Mouse (Mus musculus): ENCODE data around the gene Appbp2. TPM values are rescaled to one million over a fixed set of nuclear protein-coding genes. Genes with fewer than 3 reads are reported as not detected.

The Appbp2 gene
- polyA plus RNA-seq (2016; fragmentation: Nextera tagmentation; extraction: Ambion mirVana), result 50.3 and 50.7 TPM in 2 replicates

DNA sequence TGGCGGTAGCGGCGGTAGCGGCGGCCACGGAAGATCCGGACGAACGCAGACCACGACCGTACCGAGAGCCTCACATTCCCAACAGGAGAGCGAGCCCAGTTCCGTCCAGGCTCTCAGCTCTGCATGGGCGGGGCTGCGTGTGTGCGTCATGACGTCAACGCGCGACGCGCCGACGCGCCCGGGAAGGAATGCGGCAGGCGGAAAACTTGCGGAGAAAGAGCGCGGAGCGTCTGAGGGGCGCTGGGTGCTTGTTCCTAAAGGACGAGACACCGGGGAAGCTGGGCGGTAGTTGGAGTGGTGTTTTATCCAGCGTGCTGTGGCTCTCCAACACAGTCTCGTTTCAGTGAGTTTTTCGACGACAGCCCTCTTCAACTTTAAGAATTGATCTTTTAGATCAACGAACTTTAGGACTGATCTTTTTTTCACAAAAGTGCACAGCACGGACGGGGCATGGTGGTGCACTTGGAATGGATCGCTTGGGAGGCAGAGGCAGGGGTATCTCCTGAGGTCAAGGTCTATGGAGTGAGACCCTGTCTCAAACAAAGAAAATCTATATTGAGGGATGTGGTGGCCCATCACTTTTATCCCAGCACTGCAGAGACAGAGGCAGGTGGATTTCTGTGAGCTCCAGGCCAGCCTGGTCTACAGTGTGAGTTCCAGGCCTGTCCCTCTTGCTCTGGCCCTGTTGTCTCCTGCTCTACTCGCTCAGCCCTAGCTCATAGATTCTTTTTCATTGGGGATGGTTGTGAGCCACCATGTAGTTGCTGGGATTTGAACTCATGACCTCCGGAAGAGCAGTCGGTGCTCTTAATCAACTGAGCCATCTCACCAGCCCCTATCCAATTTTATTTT, at the start of gene Appbp2:
Gene Appbp2 (minus strand): TSS at position 141 of the 852 bp plus-strand sequence.
- Histone ChIP-seq H3K27me3 (replicated peaks) (no peaks in the 10 kb centered on the region), H3K9ac (peak within 1 kb of the TSS; percentile 96), H3K4me2 (peak within 1 kb of the TSS; percentile 63), H3K4me1 (replicated peaks) (peaks cover 5% of the 10 kb centered on the region; the same call in 1 of the 2 replicates), H3K27ac (ENCODE audit: poor library complexity, severe bottlenecking) (peak within 1 kb of the TSS; percentile 100), H3K4me3 (peak within 1 kb of the TSS; percentile 99), H3K9me3 (replicated peaks) (no peaks in the 10 kb centered on the region), H3K36me3 (peaks cover 13% of the 10 kb centered on the region)
- 5% methylated on average over 48 of the region's 48 CpGs for WGBS
- ATAC-seq (ENCODE audit: insufficient number of reproducible peaks, low FRiP score), result peak; percentile 95

DNA sequence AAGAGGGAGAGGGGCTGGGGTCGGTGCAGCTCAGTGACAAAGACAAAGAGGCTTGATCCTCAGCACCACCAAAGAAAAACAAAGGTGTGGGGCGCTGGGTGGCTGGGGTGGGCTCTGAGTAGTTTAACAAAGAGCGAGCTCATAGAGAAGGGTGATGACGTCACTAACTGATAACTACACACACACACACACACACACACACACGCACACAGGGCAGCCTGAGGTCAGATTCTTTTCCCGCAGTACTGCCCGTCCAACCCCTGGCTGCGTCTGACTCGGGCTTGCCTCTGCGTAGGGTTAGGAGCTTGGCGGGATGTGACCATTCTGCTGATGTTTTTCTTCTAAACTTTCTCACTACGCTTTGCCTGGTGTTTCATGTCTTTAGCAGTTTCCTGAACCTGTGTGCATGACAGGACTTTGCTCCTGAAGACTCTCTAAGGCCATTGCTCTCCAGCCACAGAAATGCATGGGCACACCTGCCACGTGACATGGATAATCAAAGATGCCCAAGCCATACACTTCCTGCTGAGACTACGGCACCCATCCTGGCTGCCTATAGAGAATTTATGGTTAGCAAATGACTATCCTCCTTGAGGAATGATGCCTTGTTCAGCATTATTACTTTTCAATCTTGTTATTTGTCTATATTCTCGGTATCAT, 46.4 kb upstream of the Appbp2 start:
- Histone ChIP-seq H3K4me3 (no peak overlapping the region), H3K27ac (ENCODE audit: poor library complexity, severe bottlenecking) (no peak overlapping the region), H3K4me1 (replicated peaks) (peaks cover 15% of the 10 kb centered on the region; the same call in 1 of the 2 replicates), H3K4me2 (no peak overlapping the region), H3K9me3 (replicated peaks) (no peaks in the 10 kb centered on the region), H3K36me3 (no peaks in the 10 kb centered on the region), H3K27me3 (replicated peaks) (no peaks in the 10 kb centered on the region), H3K9ac (no peak overlapping the region)
- 51% methylated on average over 15 of the region's 15 CpGs for WGBS
- ATAC-seq (ENCODE audit: insufficient number of reproducible peaks, low FRiP score), result no peak; the same call in 1 of the 2 replicates

DNA sequence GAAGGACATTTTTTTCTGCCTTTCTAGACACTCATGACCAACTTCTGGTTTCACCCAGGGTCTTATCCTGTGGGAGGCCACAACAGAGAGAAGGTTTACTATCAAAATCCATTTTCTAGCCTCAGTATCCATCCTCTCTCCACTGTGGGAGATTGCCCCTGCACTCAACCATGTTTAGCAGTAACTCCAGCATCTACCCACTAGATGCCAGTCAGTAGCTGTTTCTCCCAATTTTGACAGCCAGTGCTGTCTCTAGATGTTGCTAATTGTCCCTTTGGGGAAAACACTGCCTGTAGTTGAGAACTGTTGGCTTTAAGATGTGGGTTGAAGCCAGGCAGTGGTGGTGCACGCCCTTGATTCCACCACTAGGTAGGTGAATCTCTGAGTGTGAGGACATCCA, 43.2 kb upstream of the Appbp2 start:
- Histone ChIP-seq H3K36me3 (no peaks in the 10 kb centered on the region), H3K27ac (ENCODE audit: poor library complexity, severe bottlenecking) (no peak overlapping the region), H3K4me2 (no peak overlapping the region), H3K9me3 (replicated peaks) (no peaks in the 10 kb centered on the region), H3K4me1 (replicated peaks) (peaks cover 15% of the 10 kb centered on the region; the same call in 1 of the 2 replicates), H3K4me3 (no peak overlapping the region), H3K9ac (no peak overlapping the region), H3K27me3 (replicated peaks) (no peaks in the 10 kb centered on the region)
- no peak for ATAC-seq (ENCODE audit: insufficient number of reproducible peaks, low FRiP score)
- 56% methylated on average over 1 of the region's 1 CpGs for WGBS

DNA sequence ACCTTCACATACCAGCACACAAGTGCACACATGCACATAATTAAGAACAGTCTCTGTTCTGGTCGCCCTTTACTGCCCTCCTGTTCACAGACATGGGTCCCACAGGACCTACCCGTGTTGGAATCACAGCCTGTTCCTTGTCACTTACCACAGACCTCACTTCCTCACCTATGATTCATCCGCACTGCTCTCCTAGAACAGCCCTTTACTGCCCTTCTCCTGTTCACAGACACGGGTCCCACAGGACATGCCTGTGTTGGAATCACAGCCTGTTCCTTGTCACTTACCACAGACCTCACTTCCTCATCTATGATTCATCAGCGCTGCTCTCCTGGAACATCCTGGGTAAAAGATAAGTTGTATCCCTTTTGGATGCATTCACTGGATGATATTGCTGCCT, 42.7 kb upstream of the Appbp2 start:
- no peak for ATAC-seq (ENCODE audit: insufficient number of reproducible peaks, low FRiP score)
- peaks cover 15% of the 10 kb centered on the region; the same call in 1 of the 2 replicates for H3K4me1 ChIP-seq (replicated peaks)
- H3K4me2 ChIP-seq, result no peak overlapping the region
- no peak overlapping the region for H3K27ac ChIP-seq (ENCODE audit: poor library complexity, severe bottlenecking)
- no peaks in the 10 kb centered on the region for H3K27me3 ChIP-seq (replicated peaks)
- H3K9me3 ChIP-seq (replicated peaks), result no peaks in the 10 kb centered on the region
- WGBS, result 41% methylated on average over 5 of the region's 5 CpGs
- no peak overlapping the region for H3K4me3 ChIP-seq
- no peaks in the 10 kb centered on the region for H3K36me3 ChIP-seq
- no peak overlapping the region for H3K9ac ChIP-seq

DNA sequence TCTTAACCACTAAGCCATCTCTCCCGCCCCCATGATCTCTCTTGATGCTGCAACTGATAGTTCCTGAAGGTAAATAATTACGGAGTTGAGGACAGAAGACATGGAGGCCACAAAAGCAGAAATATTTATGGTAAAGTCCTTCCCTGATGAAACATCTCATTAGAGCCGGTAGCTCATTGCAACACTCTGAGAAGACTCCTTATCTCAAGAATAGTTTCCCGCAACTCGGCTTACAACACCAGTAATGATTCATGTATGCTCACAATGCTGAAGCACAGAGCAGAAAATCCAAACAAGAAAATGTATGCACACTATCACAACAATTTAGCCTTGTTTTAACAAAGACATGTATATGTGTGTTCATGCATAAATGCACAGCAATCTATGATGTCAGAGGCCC, 40.2 kb upstream of the Appbp2 start:
- H3K4me1 ChIP-seq (replicated peaks), result peaks cover 15% of the 10 kb centered on the region; the same call in 1 of the 2 replicates
- H3K9me3 ChIP-seq (replicated peaks), result no peaks in the 10 kb centered on the region
- H3K27ac ChIP-seq (ENCODE audit: poor library complexity, severe bottlenecking), result no peak overlapping the region
- no peaks in the 10 kb centered on the region for H3K27me3 ChIP-seq (replicated peaks)
- H3K4me2 ChIP-seq, result no peak overlapping the region
- no peak overlapping the region for H3K9ac ChIP-seq
- H3K36me3 ChIP-seq, result no peaks in the 10 kb centered on the region
- no peak for ATAC-seq (ENCODE audit: insufficient number of reproducible peaks, low FRiP score)
- no peak overlapping the region for H3K4me3 ChIP-seq
- 73% methylated on average over 5 of the region's 5 CpGs for WGBS

DNA sequence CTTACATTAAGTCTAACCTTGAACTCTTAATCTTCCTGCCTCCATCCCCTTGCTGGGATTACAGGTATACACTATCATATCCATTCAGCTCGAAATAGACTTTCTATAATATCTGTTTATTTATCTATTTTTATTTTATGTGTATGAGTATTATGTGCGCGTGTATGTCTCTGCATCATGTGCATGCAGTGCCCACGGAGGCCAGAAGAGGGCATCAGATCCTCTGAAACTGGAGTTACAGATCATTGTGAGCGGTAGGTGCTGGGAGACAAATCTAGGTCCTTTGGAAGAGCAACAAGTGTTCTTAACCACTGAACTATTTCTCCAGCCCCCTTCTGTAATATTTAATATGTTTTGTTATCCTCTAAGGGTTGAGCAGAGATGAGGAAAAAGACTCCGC, 38.4 kb upstream of the Appbp2 start:
- no peak overlapping the region for H3K4me3 ChIP-seq
- no peaks in the 10 kb centered on the region for H3K9me3 ChIP-seq (replicated peaks)
- no peak for ATAC-seq (ENCODE audit: insufficient number of reproducible peaks, low FRiP score)
- 69% methylated on average over 6 of the region's 6 CpGs for WGBS
- H3K27ac ChIP-seq (ENCODE audit: poor library complexity, severe bottlenecking), result no peak overlapping the region
- no peaks in the 10 kb centered on the region for H3K27me3 ChIP-seq (replicated peaks)
- no peak overlapping the region for H3K4me2 ChIP-seq
- H3K36me3 ChIP-seq, result no peaks in the 10 kb centered on the region
- H3K9ac ChIP-seq, result no peak overlapping the region
- H3K4me1 ChIP-seq (replicated peaks), result peaks cover 15% of the 10 kb centered on the region; the same call in 1 of the 2 replicates

DNA sequence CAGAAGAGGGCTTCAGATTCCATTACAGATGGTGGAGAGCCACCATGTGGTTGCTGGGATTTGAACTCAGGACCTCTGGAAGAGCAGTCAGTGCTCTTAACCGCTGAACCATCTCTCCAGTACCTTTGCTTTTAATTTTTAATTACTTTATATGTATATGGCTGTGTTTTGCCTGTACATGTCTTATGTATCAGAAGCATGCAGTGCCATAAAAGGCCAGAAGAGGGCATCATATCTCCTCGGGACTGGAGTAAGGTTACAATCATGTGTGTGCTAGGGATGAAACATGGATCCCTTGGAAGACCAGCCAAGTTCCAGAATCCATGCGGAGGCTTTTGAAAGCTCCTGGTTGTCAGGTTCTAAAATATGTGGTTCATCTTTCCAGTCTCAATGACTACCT, 35.7 kb upstream of the Appbp2 start:
- no peak overlapping the region for H3K4me2 ChIP-seq
- H3K4me1 ChIP-seq (replicated peaks), result no peaks in the 10 kb centered on the region
- no peak overlapping the region for H3K9ac ChIP-seq
- ATAC-seq (ENCODE audit: insufficient number of reproducible peaks, low FRiP score), result no peak
- WGBS, result 49% methylated on average over 3 of the region's 3 CpGs
- H3K27ac ChIP-seq (ENCODE audit: poor library complexity, severe bottlenecking), result no peak overlapping the region
- H3K4me3 ChIP-seq, result no peak overlapping the region
- no peaks in the 10 kb centered on the region for H3K36me3 ChIP-seq
- H3K27me3 ChIP-seq (replicated peaks), result no peaks in the 10 kb centered on the region
- H3K9me3 ChIP-seq (replicated peaks), result no peaks in the 10 kb centered on the region

DNA sequence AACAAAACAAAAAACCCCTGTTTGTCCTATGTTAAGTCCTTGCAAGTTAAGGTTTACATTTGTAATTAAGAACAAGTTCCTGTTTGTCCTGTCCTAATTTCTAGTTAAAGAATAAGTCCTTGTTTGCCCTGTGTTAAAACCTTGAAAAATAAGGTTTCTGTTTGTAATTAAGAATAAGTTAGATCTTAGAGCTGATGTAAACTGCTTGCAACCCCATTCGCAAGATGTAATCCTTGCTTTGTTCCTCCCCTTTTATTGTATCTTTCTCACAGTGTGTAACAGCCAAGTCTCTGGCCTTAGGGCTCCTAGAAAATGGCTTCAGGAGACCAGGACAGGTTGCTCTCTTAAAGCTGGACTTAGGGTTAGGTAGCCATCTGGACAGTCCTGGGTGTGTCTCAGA, 32.5 kb upstream of the Appbp2 start:
- Histone ChIP-seq H3K9ac (no peak overlapping the region), H3K27me3 (replicated peaks) (no peaks in the 10 kb centered on the region), H3K27ac (ENCODE audit: poor library complexity, severe bottlenecking) (no peak overlapping the region), H3K4me2 (no peak overlapping the region), H3K4me1 (replicated peaks) (no peaks in the 10 kb centered on the region), H3K36me3 (no peaks in the 10 kb centered on the region), H3K4me3 (no peak overlapping the region), H3K9me3 (replicated peaks) (no peaks in the 10 kb centered on the region)
- ATAC-seq (ENCODE audit: insufficient number of reproducible peaks, low FRiP score), result no peak
- 100% methylated on average over 1 of the region's 1 CpGs for WGBS

DNA sequence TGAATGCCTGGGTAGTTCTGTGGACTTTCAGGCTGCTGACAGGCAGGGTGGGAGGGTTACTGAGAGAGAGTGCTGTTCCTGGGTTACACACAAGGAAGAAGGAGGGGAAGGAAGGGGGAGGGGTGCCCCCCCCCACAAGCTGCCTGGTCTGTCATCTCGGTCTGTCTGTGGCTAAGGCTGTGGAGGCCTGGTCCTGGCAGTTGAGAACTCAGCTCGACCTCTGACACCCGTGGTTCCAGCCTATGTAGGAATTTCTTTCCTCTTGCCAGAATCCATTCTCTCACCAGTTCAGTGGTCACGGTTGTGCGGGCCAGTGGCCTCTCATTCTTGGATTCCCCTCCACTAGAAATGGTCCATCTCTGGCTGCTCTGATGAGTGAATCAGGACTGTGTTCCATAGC, 29.7 kb upstream of the Appbp2 start:
- Histone ChIP-seq H3K9ac (no peak overlapping the region), H3K9me3 (replicated peaks) (no peaks in the 10 kb centered on the region), H3K36me3 (no peaks in the 10 kb centered on the region), H3K4me1 (replicated peaks) (no peaks in the 10 kb centered on the region), H3K27me3 (replicated peaks) (no peaks in the 10 kb centered on the region), H3K27ac (ENCODE audit: poor library complexity, severe bottlenecking) (no peak overlapping the region), H3K4me2 (no peak overlapping the region), H3K4me3 (no peak overlapping the region)
- WGBS, result 51% methylated on average over 5 of the region's 5 CpGs
- ATAC-seq (ENCODE audit: insufficient number of reproducible peaks, low FRiP score), result 0 out of 2 replicates have a peak, but pooled peaks have one; percentile 25

DNA sequence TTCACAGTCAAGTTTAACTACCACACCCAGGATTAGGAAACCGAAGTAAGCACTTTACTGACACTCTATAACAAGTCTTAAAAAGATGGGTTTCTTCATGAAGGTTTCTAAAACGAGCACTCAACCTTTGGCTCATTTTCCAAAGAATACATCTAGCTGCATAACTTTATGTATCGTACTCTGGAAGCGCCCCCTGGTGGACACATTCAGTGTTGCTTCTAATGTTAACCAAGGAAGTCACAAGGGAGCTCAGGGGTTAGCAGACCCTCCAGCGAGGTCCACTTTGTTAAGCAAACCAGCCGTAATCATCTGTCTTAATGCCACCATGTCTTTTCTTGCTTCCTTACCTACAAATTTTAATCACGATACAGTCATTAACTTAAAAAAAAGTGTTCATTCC, 26.3 kb upstream of the Appbp2 start:
- no peak for ATAC-seq (ENCODE audit: insufficient number of reproducible peaks, low FRiP score)
- Histone ChIP-seq H3K4me2 (no peak overlapping the region), H3K4me3 (no peak overlapping the region), H3K27me3 (replicated peaks) (no peaks in the 10 kb centered on the region), H3K27ac (ENCODE audit: poor library complexity, severe bottlenecking) (no peak overlapping the region), H3K4me1 (replicated peaks) (no peaks in the 10 kb centered on the region), H3K36me3 (no peaks in the 10 kb centered on the region), H3K9me3 (replicated peaks) (no peaks in the 10 kb centered on the region), H3K9ac (no peak overlapping the region)
- WGBS, result 28% methylated on average over 7 of the region's 7 CpGs

DNA sequence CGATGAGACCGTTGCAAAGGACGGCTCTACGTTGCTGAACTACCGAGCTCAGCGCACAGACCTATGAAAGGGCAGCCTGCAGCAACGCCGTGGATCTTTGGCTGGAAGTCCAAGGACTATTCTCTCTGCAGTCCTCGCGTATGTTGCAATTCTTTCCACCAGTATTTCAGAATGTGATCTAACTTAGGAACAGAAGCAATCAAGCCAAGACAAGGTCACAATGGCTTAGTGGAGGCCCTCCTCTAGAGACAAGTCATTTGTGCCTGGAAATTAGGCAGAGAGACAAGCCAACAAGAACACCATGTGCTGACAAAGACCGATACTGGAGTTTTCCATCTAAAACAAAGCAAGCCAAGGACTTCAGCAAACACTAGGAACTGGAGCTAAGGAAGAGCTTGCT, 24.0 kb upstream of the Appbp2 start:
- H3K4me1 ChIP-seq (replicated peaks), result peaks cover 8% of the 10 kb centered on the region
- H3K4me3 ChIP-seq, result no peak overlapping the region
- H3K4me2 ChIP-seq, result no peak overlapping the region
- H3K27ac ChIP-seq (ENCODE audit: poor library complexity, severe bottlenecking), result no peak overlapping the region
- H3K27me3 ChIP-seq (replicated peaks), result no peaks in the 10 kb centered on the region
- H3K36me3 ChIP-seq, result no peaks in the 10 kb centered on the region
- no peak overlapping the region for H3K9ac ChIP-seq
- H3K9me3 ChIP-seq (replicated peaks), result no peaks in the 10 kb centered on the region
- WGBS, result 88% methylated on average over 11 of the region's 11 CpGs
- ATAC-seq (ENCODE audit: insufficient number of reproducible peaks, low FRiP score), result no peak
